Mouse (Mus musculus) liver, adult 2 months (tissue): ENCODE measurements at regions not wholly inside any gene's neighbourhood (a gene's known extent, or its start where the extent isn't known, plus 50 kb on each side); places are given as distances from the start of the nearest gene placed in this dataset.

Experiments used
- CTCF ChIP-seq: fragments of 200-500 bp; IDR thresholded peaks from 2 replicates; pipeline ENCODE4 v1.5.1; 2011; ENCODE audit warnings: low read depth, low read length, control low read depth
- POLR2A ChIP-seq: fragments of 200-500 bp; IDR thresholded peaks from 2 replicates; pipeline ENCODE4 v1.6.1; 2011; ENCODE audit warnings: low read length, control low read depth; ENCODE audit not compliant: insufficient read depth; ENCODE audit errors: extremely low read depth

GRCm38 (mm10) chr14:67158867-67159266, 1149.9 kb upstream of the Gulo start:
- TF ChIP-seq CTCF, result no peak
- TF ChIP-seq POLR2A, result no peak
